Mouse (Mus musculus): ENCODE measurements at regions not wholly inside any gene's neighbourhood (a gene's known extent, or its start where the extent isn't known, plus 50 kb on each side); places are given as distances from the start of the nearest gene placed in this dataset.

GRCm38 (mm10) chrX:118320123-118320522, 106.9 kb upstream of the Tgif2lx2 start:
- DNase-seq (ENCODE audit: extremely low spot score in 1 of 2, low spot score in 1 of 2), result peak in 1 of 2 experiments; percentile 3

DNA sequence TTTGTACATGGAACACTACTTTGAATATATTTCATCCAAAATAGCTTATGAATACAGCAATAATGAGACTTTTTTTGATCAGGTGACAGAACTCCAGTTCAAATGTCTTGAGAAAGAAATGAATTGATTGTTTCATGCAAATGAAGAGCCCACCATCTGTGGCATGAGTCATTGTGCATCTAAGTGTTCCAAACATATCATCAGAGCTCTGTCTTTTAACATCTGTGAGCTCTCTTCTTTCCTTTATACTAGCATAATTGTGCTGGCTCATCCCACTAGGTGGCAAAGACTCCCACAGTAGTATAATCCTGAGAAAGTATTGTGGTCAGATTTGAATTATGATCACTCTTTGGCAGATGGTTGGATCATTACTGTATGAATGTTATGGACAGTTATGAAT, 70.1 kb upstream of the Tgif2lx2 start:
- DNase-seq (ENCODE audit: extremely low spot score in 1 of 2, low spot score in 1 of 2), result no peak

Measured in layer of hippocampus, postnatal 25 days (tissue).